Mouse (Mus musculus) stomach, embryonic 14.5 days (tissue): ENCODE data around the gene Lpcat4. TPM values are rescaled to one million over a fixed set of nuclear protein-coding genes. Genes with fewer than 3 reads are reported as not detected.

Source experiments
- ATAC-seq: fragments of 200-750 bp; cut with Nextera tagmentation; 2 replicates; pipeline ENCODE4 v1.8.0; 2017; ENCODE audit warnings: low read depth, moderate TSS enrichment; ENCODE audit not compliant: insufficient number of reproducible peaks, insufficient read depth, low FRiP score
- H3K27ac ChIP-seq: fragments of 300-500 bp; sonication (generic); 2 replicates; pipeline ENCODE4 v1.5.1; 2014; ENCODE audit warnings: mild to moderate bottlenecking, low read length, moderate library complexity, mixed read lengths
- H3K27me3 ChIP-seq: fragments of 300-500 bp; sonication (generic); 2 replicates; pipeline ENCODE4 v1.6.1; 2014; ENCODE audit warnings: low read length, control low read depth, mixed read lengths; ENCODE audit not compliant: control insufficient read depth, insufficient read depth
- H3K36me3 ChIP-seq: fragments of 300-500 bp; sonication (generic); 2 replicates; pipeline ENCODE4 v1.6.1; 2014; ENCODE audit warnings: mild to moderate bottlenecking, control low read depth, low read length, moderate library complexity, mixed read lengths; ENCODE audit not compliant: control insufficient read depth, insufficient read depth
- H3K4me1 ChIP-seq: fragments of 300-500 bp; sonication (generic); 2 replicates; pipeline ENCODE4 v1.6.1; 2014; ENCODE audit warnings: low read length, control low read depth, mixed read lengths; ENCODE audit not compliant: control insufficient read depth, insufficient read depth
- H3K4me2 ChIP-seq: fragments of 300-500 bp; sonication (generic); replicated peaks from 2 replicates; pipeline ENCODE4 v1.6.1; 2014; ENCODE audit warnings: low read depth, low read length, control low read depth
- H3K4me3 ChIP-seq: fragments of 300-500 bp; sonication (generic); 2 replicates; pipeline ENCODE4 v1.5.1; 2014; ENCODE audit warnings: low read depth, low read length, control low read depth
- H3K9ac ChIP-seq: fragments of 300-500 bp; sonication (generic); replicated peaks from 2 replicates; pipeline ENCODE4 v1.6.1; 2014; ENCODE audit warnings: low read depth, mild to moderate bottlenecking, control low read depth, low read length, moderate library complexity, mixed read lengths
- H3K9me3 ChIP-seq: fragments of 300-500 bp; sonication (generic); 2 replicates; pipeline ENCODE4 v1.6.1; 2016; ENCODE audit warnings: low read depth, low read length, control low read depth; ENCODE audit not compliant: control insufficient read depth
- WGBS: fragments of 180-500 bp; shearing (Covaris S2); extraction: QIAGEN DNeasy Blood & Tissue Kit; methylation state at CpG from one replicate; pipeline ENCODE4 v1.1.7; 2014; 5-methylcytosine and 5-hydroxymethylcytosine counted together
- polyA plus RNA-seq: library from polyadenylated mRNA; unstranded; fragments of >200 nt; fragmentation: Nextera tagmentation; extraction: Ambion mirVana; gene quantifications from 2 replicates; pipeline ENCODE4 v1.2.1, GENCODE M21; 2014

Gene Lpcat4
- polyA plus RNA-seq, 1 experiment from 2014 or later, result 23.0 TPM

DNA sequence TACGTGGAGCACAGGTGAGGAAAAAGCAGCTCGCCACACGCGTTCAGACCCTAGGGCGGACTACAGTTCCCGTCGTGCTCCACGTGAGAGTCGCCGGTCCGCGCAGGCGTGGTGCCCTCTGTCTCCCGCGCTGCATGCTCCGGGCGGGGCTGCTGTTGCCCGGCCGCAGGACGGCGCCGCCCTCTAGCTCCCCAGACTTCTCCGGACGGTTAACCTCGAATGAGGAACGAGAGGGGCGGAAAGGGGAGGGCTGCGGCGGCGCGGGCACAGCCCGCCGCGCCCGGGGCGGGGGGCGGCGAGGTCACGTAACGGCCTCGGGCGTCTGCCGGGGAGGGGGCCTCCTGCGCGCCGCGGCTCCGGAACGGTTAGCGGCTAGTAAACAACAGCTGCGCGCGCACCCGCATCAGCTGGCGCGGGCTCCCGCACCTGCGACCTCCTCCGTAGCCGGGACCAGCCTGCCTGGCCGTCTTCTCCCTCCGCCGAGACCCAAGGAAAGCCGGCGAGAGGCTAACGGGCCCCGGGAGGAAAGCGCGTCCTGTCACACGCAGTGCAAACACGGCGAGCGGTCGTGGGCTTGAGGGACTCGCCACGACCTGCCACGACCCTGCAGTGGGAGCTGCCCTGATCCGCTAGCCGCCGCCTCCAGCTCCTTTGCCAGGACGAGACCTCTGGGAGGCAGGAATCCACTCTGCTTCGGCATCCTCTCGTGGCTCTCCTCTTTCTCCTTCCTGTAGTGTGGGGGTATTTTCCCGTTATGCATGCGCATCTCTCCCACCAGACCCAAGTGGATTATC lies 26.4 kb downstream of the Lpcat4 start, which contains the start of gene Slc12a6:
Gene Slc12a6, plus strand, starts transcription at position 378 of the 794 bp plus-strand sequence.
- H3K4me2 ChIP-seq, result peak within 1 kb of the TSS; percentile 74
- H3K27me3 ChIP-seq, result no peaks in the 10 kb centered on the region
- under 1% methylated on average over 85 of the region's 85 CpGs for WGBS
- peak within 1 kb of the TSS; percentile 56 for H3K9ac ChIP-seq
- H3K9me3 ChIP-seq, result no peaks in the 10 kb centered on the region
- no peaks in the 10 kb centered on the region for H3K36me3 ChIP-seq
- H3K27ac ChIP-seq, result peak within 1 kb of the TSS; percentile 85
- peaks cover 12% of the 10 kb centered on the region for H3K4me1 ChIP-seq
- ATAC-seq, result peak; percentile 96
- peak within 1 kb of the TSS; percentile 65 for H3K4me3 ChIP-seq

DNA sequence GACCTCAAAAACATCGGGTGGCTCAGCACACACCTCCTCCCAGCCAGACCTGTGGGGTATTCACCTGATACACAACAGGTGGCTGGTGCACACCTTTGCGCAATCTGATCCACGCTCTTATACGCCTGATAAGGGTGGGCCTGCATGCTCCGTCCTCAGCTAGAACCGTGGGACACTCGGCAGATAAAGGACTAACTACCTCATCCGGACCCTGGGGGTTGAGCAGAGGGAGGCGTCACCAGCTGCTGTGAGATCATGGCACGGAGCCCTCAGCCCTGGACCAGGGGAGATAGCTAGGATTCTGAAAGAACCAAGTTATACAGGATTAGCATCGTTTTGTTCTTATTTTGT lies 26.9 kb downstream of the Lpcat4 start, which contains the start of gene Gm21985:
Gene Gm21985, plus strand, starts transcription at position 73 of the 351 bp plus-strand sequence.
- Histone ChIP-seq H3K4me2 (peak within 1 kb of the TSS; percentile 74), H3K9me3 (no peaks in the 10 kb centered on the region), H3K27ac (peak within 1 kb of the TSS; percentile 85), H3K9ac (peak within 1 kb of the TSS; percentile 56), H3K36me3 (no peaks in the 10 kb centered on the region), H3K4me3 (peak within 1 kb of the TSS; percentile 65), H3K4me1 (peaks cover 12% of the 10 kb centered on the region), H3K27me3 (no peaks in the 10 kb centered on the region)
- whole genome bisulfite sequencing, result under 1% methylated on average over 11 of the region's 11 CpGs
- ATAC-seq, result peak; percentile 12; the same call in 1 of the 2 replicates

DNA sequence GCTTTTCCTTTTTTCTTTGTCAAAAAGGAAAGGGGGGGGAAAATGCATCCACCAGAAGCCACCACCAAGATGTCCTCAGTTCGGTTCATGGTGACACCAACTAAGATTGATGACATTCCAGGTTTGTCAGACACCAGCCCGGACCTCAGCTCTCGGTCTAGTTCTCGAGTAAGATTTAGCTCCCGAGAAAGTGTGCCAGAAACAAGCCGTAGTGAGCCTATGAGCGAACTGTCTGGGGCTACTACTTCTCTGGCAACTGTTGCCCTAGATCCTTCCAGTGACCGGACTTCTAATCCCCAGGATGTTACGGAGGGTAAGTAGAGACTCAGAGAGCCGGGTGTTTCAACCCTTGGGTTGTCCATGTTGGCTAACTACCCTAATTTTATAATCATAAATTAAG lies 27.5 kb downstream of the Lpcat4 start:
- no peak for ATAC-seq
- peak overlapping the region; percentile 65 for H3K4me3 ChIP-seq
- no peaks in the 10 kb centered on the region for H3K36me3 ChIP-seq
- H3K4me1 ChIP-seq, result peaks cover 12% of the 10 kb centered on the region
- WGBS, result 32% methylated on average over 10 of the region's 10 CpGs
- H3K4me2 ChIP-seq, result peak overlapping the region; percentile 74
- no peaks in the 10 kb centered on the region for H3K27me3 ChIP-seq
- no peak overlapping the region for H3K27ac ChIP-seq
- H3K9ac ChIP-seq, result no peak overlapping the region; the same call in 1 of the 2 replicates
- no peaks in the 10 kb centered on the region for H3K9me3 ChIP-seq

DNA sequence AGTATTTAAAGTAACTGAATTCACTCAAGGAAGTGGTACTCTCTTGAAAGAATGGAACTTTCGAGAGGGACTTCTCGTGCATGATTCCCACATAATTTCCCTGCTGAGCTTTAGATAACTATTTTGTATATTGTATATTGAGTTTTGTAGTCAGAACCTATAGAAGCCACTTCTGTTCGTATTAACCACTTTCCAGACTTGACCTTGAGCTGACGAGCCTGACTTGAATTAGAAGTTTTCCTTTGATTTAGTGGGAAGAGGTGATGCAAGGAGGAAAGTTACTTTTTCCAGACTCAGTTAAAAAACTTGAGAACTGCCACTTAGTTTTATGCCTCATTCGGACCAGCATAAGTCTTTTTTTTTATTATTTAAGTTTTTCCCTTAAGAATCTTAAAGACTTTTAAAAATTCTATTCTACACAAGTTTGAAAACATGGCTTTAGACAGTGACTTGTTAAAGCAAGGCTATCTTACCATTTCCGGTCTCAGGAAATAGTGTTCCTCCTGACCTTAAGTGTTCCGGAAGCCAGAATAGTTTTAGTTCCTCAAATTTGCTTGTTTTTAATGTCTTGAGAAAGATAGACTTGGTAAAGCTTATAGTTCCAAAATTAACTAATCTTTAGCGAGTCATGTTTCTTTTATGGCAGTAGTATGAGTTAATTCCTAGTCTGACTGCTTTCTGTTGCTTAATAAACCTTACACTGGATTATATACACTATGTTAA lies 28.4 kb downstream of the Lpcat4 start:
- ATAC-seq, result no peak
- H3K4me3 ChIP-seq, result peak overlapping the region; percentile 65; the same call in 1 of the 2 replicates
- H3K9ac ChIP-seq, result no peak overlapping the region
- H3K27me3 ChIP-seq, result no peaks in the 10 kb centered on the region
- H3K9me3 ChIP-seq, result no peaks in the 10 kb centered on the region
- no peaks in the 10 kb centered on the region for H3K36me3 ChIP-seq
- 76% methylated on average over 8 of the region's 8 CpGs for WGBS
- H3K4me2 ChIP-seq, result peak overlapping the region; percentile 74
- H3K27ac ChIP-seq, result no peak overlapping the region
- H3K4me1 ChIP-seq, result peaks cover 12% of the 10 kb centered on the region

DNA sequence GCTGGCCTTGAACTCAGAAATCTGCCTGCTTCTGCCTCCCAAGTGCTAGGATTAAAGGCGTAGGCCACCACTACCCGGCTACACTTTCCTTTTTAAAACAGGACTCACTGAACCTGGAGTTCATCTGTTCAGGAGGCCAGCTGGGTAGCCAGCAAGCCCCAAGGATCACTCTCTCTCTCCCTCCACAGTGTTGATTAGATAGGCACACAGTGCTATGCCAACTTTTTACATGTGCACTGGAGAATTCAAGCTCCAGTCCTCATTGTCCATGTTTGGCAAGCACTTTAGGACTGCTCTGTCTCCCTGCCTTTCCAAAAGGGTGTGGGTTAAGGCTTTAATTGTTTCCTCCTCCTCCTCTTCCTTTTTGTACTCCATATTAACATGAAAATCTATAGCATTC lies 30.7 kb downstream of the Lpcat4 start:
- no peak for ATAC-seq
- Histone ChIP-seq H3K4me2 (no peak overlapping the region), H3K27ac (no peak overlapping the region), H3K9ac (no peak overlapping the region), H3K9me3 (no peaks in the 10 kb centered on the region), H3K4me3 (no peak overlapping the region), H3K27me3 (no peaks in the 10 kb centered on the region), H3K4me1 (peaks cover 4% of the 10 kb centered on the region; the same call in 1 of the 2 replicates), H3K36me3 (no peaks in the 10 kb centered on the region)
- 83% methylated on average over 2 of the region's 2 CpGs for WGBS

DNA sequence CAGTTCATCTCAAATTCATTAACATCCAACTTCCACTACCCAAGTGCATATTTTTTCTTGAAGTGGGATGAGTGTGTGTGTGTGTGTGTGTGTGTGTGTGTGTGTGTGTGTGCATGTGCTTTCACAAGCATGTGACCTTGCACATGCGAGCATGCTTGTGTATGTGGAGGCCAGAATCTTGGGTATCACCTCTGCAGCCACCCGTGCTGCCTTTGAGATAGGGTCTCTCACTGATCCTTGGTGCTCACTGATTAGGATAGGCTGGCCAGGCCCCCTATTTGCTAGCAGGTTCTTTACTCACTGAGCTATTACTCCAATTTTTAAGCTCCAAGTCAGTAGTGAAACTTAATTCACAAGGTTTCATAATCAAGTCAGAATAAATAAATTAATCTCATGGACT lies 33.6 kb downstream of the Lpcat4 start:
- no peak overlapping the region for H3K27ac ChIP-seq
- ATAC-seq, result no peak
- H3K4me3 ChIP-seq, result no peak overlapping the region
- no peak overlapping the region for H3K9ac ChIP-seq
- H3K36me3 ChIP-seq, result no peaks in the 10 kb centered on the region
- 90% methylated on average over 2 of the region's 2 CpGs for WGBS
- H3K27me3 ChIP-seq, result no peaks in the 10 kb centered on the region
- no peaks in the 10 kb centered on the region for H3K4me1 ChIP-seq
- H3K4me2 ChIP-seq, result no peak overlapping the region
- no peaks in the 10 kb centered on the region for H3K9me3 ChIP-seq

DNA sequence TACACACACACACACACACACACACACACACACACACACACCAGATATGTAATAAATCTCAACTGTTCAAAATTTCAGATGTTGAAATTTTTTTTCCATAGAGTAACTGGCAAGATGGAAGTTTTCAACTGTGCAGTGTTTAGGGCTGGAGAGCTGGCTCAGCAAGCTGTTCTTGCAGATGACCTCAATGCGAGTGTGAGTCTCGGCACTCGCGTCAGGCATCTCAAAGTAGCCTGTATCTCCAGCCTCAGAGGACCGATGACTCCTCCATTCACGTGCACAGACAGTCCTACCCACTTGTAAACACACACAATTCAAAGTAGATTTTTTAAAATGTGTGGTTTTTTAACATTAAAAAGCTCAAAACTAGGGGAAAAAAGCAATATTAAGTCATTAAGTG lies 34.2 kb downstream of the Lpcat4 start:
- H3K9me3 ChIP-seq, result no peaks in the 10 kb centered on the region
- H3K27ac ChIP-seq, result no peak overlapping the region
- WGBS, result 84% methylated on average over 6 of the region's 6 CpGs
- no peak overlapping the region for H3K9ac ChIP-seq
- H3K27me3 ChIP-seq, result no peaks in the 10 kb centered on the region
- H3K36me3 ChIP-seq, result no peaks in the 10 kb centered on the region
- H3K4me2 ChIP-seq, result no peak overlapping the region
- H3K4me1 ChIP-seq, result no peaks in the 10 kb centered on the region
- H3K4me3 ChIP-seq, result no peak overlapping the region
- no peak for ATAC-seq

DNA sequence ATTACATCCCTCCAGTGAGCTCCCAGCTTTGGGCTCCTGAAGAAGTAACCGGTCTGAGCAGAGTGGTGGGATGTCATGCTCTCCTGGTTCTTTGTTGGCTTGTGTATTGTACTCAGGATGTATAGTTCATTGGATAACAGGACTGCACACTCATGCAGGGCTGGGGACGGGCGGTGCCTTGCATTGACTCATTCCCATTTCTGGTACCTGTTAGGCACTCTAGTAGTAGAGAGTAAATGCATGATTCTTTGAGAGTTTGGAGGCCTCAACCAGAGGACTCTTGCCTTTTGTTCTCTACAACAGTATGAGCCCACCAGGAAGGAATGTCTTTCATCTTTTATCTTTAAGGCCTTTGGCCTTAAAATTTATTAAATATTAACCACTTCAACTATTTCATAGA lies 37.6 kb downstream of the Lpcat4 start:
- Histone ChIP-seq H3K9ac (no peak overlapping the region), H3K9me3 (no peaks in the 10 kb centered on the region), H3K4me1 (no peaks in the 10 kb centered on the region), H3K4me3 (no peak overlapping the region), H3K36me3 (no peaks in the 10 kb centered on the region), H3K27ac (no peak overlapping the region), H3K27me3 (no peaks in the 10 kb centered on the region), H3K4me2 (no peak overlapping the region)
- peak; percentile 49; the same call in 1 of the 2 replicates for ATAC-seq
- 69% methylated on average over 3 of the region's 3 CpGs for WGBS
